In the genomic region with DNA sequence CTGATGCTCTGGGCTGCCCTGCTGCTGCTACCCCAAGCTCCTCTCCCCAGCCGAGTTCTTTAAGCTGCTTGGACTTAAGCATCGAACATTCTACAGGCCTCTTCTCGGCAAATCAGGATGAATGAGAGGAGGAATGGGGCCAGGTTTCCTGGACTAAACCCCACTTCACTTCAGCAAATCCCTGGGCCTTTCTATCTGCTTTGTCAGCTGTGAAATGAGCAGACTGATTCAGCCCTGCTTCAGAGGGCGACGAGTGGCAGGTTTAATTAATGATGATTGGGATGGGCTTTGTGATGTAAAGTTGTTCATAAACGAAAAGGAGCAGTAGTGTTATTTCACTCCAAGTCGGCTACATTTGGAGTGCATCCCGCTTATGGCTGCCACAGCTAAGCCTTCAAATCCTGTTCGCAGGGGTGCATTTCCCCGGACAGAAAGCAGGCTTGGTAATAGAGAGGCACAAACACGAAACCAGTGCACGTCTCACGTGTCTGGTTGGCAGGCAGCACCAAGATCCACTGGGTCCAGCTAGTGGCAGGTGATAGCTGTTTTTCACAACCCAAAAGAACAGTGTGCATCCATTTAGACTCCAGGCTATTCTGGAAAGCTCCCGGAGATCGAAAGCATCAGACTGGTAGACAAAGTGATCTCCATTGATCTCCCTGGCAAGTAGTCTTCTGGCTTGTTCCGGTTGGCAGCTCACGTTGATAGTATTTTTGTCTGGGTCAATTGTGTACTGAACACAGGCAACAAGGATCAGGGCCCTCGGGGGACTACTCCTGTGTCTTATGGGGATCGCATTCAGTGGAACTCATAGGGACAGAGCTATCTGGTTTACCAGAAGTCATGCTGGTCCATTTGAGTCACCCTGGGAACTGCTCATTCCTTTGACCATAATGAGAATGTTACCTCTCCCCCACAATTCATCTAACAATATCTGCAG, we compare ENCODE assay signal across 14 mouse cellular contexts. TPM values are rescaled to one million over a fixed set of nuclear protein-coding genes. Genes with fewer than 3 reads are reported as not detected.
A peak's percentile ranks its signal among the peaks of the same experiment; 100 is the strongest.
DNase-seq lines count a peak whose midpoint lies in the region; ATAC-seq and TF ChIP-seq lines count a peak whose summit lies in the region.
"Had no signal": no experiment of that assay in that cellular context is flagged by ENCODE, and none has a peak within 500 bp of the region (broad histone marks: within the 10 kb centered on the region; RNA-seq: fewer than 3 reads in every experiment).

No protein-coding gene starts in this region.

- DNase-seq in gastrocnemius, adult 2 months = peak; percentile 40
- no peak for DNase-seq in gastrocnemius, postnatal 10 days
- peak; percentile 33 for DNase-seq in embryonic facial prominence, embryonic 14.5 days (ENCODE audit: low spot score)
- peak; percentile 56 for DNase-seq in hindbrain, embryonic 14.5 days (ENCODE audit: low spot score)
- no peak for DNase-seq in frontal cortex, postnatal 36 days (ENCODE audit: low spot score in 2 of 2)
- no peak for DNase-seq in ovary, adult 18-20 months (ENCODE audit: low spot score)
- DNase-seq in kidney, adult 11 months = no peak
- DNase-seq: adrenal gland, adult 2 months; cerebellum, adult 9-10 months; kidney, adult 18-20 months; liver; lung, postnatal 14 days had no signal

- H3K4me2 ChIP-seq in embryonic facial prominence, embryonic 14.5 days (ENCODE audit: low read depth, low read length) = no peak overlapping the region
- no peak overlapping the region for H3K4me2 ChIP-seq in hindbrain, embryonic 14.5 days (replicated peaks)
- H3K4me2 ChIP-seq in neural tube, embryonic 13.5 days = peak overlapping the region; percentile 21; the same call in 1 of the 2 replicates
- H3K4me2 ChIP-seq: heart, embryonic 13.5 days had no signal

- H3K4me3 ChIP-seq in gastrocnemius, adult 2 months = no peak overlapping the region
- H3K4me3 ChIP-seq in embryonic facial prominence, embryonic 14.5 days (ENCODE audit: low read depth, low read length) = no peak overlapping the region
- no peak overlapping the region for H3K4me3 ChIP-seq in hindbrain, embryonic 14.5 days (replicated peaks; ENCODE audit: low read length)
- no peak overlapping the region for H3K4me3 ChIP-seq in neural tube, embryonic 13.5 days
- H3K4me3 ChIP-seq: heart, embryonic 13.5 days had no signal

- no peak; the same call in 1 of the 2 replicates for ATAC-seq in embryonic facial prominence, embryonic 14.5 days (ENCODE audit: low read depth)
- peak; percentile 70; the same call in 1 of the 2 replicates for ATAC-seq in hindbrain, embryonic 14.5 days (ENCODE audit: low FRiP score)
- ATAC-seq in neural tube, embryonic 13.5 days (ENCODE audit: low read depth) = peak; percentile 76

- no peak overlapping the region for H3K9ac ChIP-seq in embryonic facial prominence, embryonic 14.5 days (ENCODE audit: low read depth, low read length)
- H3K9ac ChIP-seq in hindbrain, embryonic 14.5 days = peak overlapping the region; percentile 33; the same call in 1 of the 2 replicates
- 0 out of 2 replicates have a peak overlapping the region, but pooled peaks have one; percentile 28 for H3K9ac ChIP-seq in neural tube, embryonic 13.5 days
- H3K9ac ChIP-seq: heart, embryonic 13.5 days had no signal

- H3K27ac ChIP-seq in gastrocnemius, adult 2 months = no peak overlapping the region
- H3K27ac ChIP-seq in embryonic facial prominence, embryonic 14.5 days (replicated peaks; ENCODE audit: low read depth, low read length) = no peak overlapping the region
- H3K27ac ChIP-seq in hindbrain, embryonic 14.5 days = peak overlapping the region; percentile 77
- peak overlapping the region; percentile 79 for H3K27ac ChIP-seq in neural tube, embryonic 13.5 days (replicated peaks)
- H3K27ac ChIP-seq: heart, embryonic 13.5 days had no signal

- no peaks in the 10 kb centered on the region for H3K27me3 ChIP-seq in embryonic facial prominence, embryonic 14.5 days (replicated peaks; ENCODE audit: control insufficient read depth, insufficient read depth, low read length)
- no peaks in the 10 kb centered on the region for H3K27me3 ChIP-seq in hindbrain, embryonic 14.5 days (ENCODE audit: control insufficient read depth, insufficient read depth, low read length)
- no peaks in the 10 kb centered on the region for H3K27me3 ChIP-seq in neural tube, embryonic 13.5 days
- H3K27me3 ChIP-seq: heart, embryonic 13.5 days had no signal

- no peak for TF ChIP-seq CTCF in gastrocnemius, adult 2 months (IDR thresholded peaks at IDR 0.05)

- no peaks in the 10 kb centered on the region for H3K36me3 ChIP-seq in embryonic facial prominence, embryonic 14.5 days (ENCODE audit: control insufficient read depth, insufficient read depth, low read length)
- H3K36me3 ChIP-seq in hindbrain, embryonic 14.5 days (replicated peaks; ENCODE audit: control insufficient read depth, insufficient read depth) = no peaks in the 10 kb centered on the region
- H3K36me3 ChIP-seq in neural tube, embryonic 13.5 days = no peaks in the 10 kb centered on the region
- H3K36me3 ChIP-seq: heart, embryonic 13.5 days had no signal

- intact Hi-C loops in gastrocnemius, adult 2 months (cut with DNase I) = no loop called here

- no peaks in the 10 kb centered on the region for H3K9me3 ChIP-seq in embryonic facial prominence, embryonic 14.5 days (ENCODE audit: control insufficient read depth, low read length)
- no peaks in the 10 kb centered on the region for H3K9me3 ChIP-seq in hindbrain, embryonic 14.5 days (ENCODE audit: control insufficient read depth, low read length)
- no peaks in the 10 kb centered on the region for H3K9me3 ChIP-seq in neural tube, embryonic 13.5 days
- H3K9me3 ChIP-seq: heart, embryonic 13.5 days had no signal

- no peaks in the 10 kb centered on the region for H3K4me1 ChIP-seq in embryonic facial prominence, embryonic 14.5 days (ENCODE audit: control insufficient read depth, insufficient read depth, low read length)
- peaks cover 18% of the 10 kb centered on the region for H3K4me1 ChIP-seq in hindbrain, embryonic 14.5 days (replicated peaks; ENCODE audit: control insufficient read depth, insufficient read depth, low read length)
- H3K4me1 ChIP-seq in neural tube, embryonic 13.5 days (replicated peaks) = peaks cover 28% of the 10 kb centered on the region

- 65% methylated on average over 19 of the region's 19 CpGs for WGBS in embryonic facial prominence, embryonic 14.5 days
- 25% methylated on average over 19 of the region's 19 CpGs for WGBS in hindbrain, embryonic 14.5 days
- WGBS in neural tube, embryonic 13.5 days = 33% methylated on average over 19 of the region's 19 CpGs

RNA-seq across cellular contexts. Expression of gene Rps27l, which starts 11.7 kb away (rescaled TPM):
- total RNA-seq in gastrocnemius, adult 2 months (2021) = 100 to 1,000 TPM; 191 to 213 TPM
- 100 to 1,000 TPM; 215 to 237 TPM for total RNA-seq in gastrocnemius, postnatal 10 days (2021)
- 577 and 678 TPM in 2 replicates for polyA plus RNA-seq in embryonic facial prominence, embryonic 14.5 days (2014; fragmentation: Nextera tagmentation; extraction: Ambion mirVana)
- polyA plus RNA-seq in hindbrain, embryonic 14.5 days (2014; fragmentation: Nextera tagmentation; extraction: Ambion mirVana) = 215 and 261 TPM in 2 replicates
- 341 and 348 TPM in 2 replicates for polyA plus RNA-seq in neural tube, embryonic 13.5 days (2015; fragmentation: Nextera tagmentation; extraction: Ambion mirVana)

RNA-seq across cellular contexts. Expression of gene Rab8b, which starts 14.7 kb away (rescaled TPM):
- 1 to 10 TPM; 5.9 to 9.7 TPM for total RNA-seq in gastrocnemius, adult 2 months (2021)
- 10 to 100 TPM; 12.6 to 15.4 TPM for total RNA-seq in gastrocnemius, postnatal 10 days (2021)
- 15.9 and 17.7 TPM in 2 replicates for polyA plus RNA-seq in embryonic facial prominence, embryonic 14.5 days (2014; fragmentation: Nextera tagmentation; extraction: Ambion mirVana)
- polyA plus RNA-seq in hindbrain, embryonic 14.5 days (2014; fragmentation: Nextera tagmentation; extraction: Ambion mirVana) = 33.8 and 38.2 TPM in 2 replicates
- polyA plus RNA-seq in neural tube, embryonic 13.5 days (2015; fragmentation: Nextera tagmentation; extraction: Ambion mirVana) = 30.5 and 36.5 TPM in 2 replicates

RNA-seq across cellular contexts. Expression of gene Lactb, which starts 41.1 kb away (rescaled TPM):
- total RNA-seq in gastrocnemius, adult 2 months (2021) = 10 to 100 TPM; 17.7 to 22.3 TPM
- 10 to 100 TPM; 19.1 to 22.4 TPM for total RNA-seq in gastrocnemius, postnatal 10 days (2021)
- polyA plus RNA-seq in embryonic facial prominence, embryonic 14.5 days (2014; fragmentation: Nextera tagmentation; extraction: Ambion mirVana) = 8.9 and 9.8 TPM in 2 replicates
- 15.4 and 17.8 TPM in 2 replicates for polyA plus RNA-seq in hindbrain, embryonic 14.5 days (2014; fragmentation: Nextera tagmentation; extraction: Ambion mirVana)
- 11.4 and 13.3 TPM in 2 replicates for polyA plus RNA-seq in neural tube, embryonic 13.5 days (2015; fragmentation: Nextera tagmentation; extraction: Ambion mirVana)

Comparison
In these comparisons a context has a peak if more than half of its experiments do, and no peak if none do; other contexts are left out.
1. DNase-seq: peak in gastrocnemius, adult 2 months (single experiment), embryonic facial prominence, embryonic 14.5 days (single experiment) and hindbrain, embryonic 14.5 days (single experiment); none in gastrocnemius, postnatal 10 days (single experiment), frontal cortex, postnatal 36 days (0 of 2), ovary, adult 18-20 months (single experiment) and kidney, adult 11 months (single experiment).
2. H3K27ac ChIP-seq: peak in hindbrain, embryonic 14.5 days (single experiment) and neural tube, embryonic 13.5 days (single experiment); none in gastrocnemius, adult 2 months (single experiment) and embryonic facial prominence, embryonic 14.5 days (single experiment).